Mouse (Mus musculus) embryonic fibroblast, embryonic 13.5 days (primary cell): ENCODE data around the gene Mta3.

ENCODE experiments used
- CTCF ChIP-seq: IDR thresholded peaks from 2 replicates; pipeline ENCODE4 v1.5.1; 2011; ENCODE audit warnings: mild to moderate bottlenecking, control low read depth, low read length, moderate library complexity, borderline replicate concordance; ENCODE audit not compliant: insufficient read depth
- POLR2A ChIP-seq: IDR thresholded peaks from 2 replicates; pipeline ENCODE4 v1.6.1; 2011; ENCODE audit warnings: low read depth, mild to moderate bottlenecking, control low read depth, low read length, moderate library complexity

- TF ChIP-seq POLR2A (no peak), CTCF (no peak)
Measured at GRCm38 (mm10) chr17:83693941-83694340, 12.0 kb upstream of the Mta3 start.
